Mouse (Mus musculus) thymus, adult 2 months (tissue): ENCODE data around the gene Tspan32. TPM values are rescaled to one million over a fixed set of nuclear protein-coding genes. Genes with fewer than 3 reads are reported as not detected.

Experiments used
- DNase-seq: peaks from one replicate; pipeline ENCODE4 v3.0.0; 2021
- H3K27ac ChIP-seq: fragments of 200-500 bp; 2 replicates; pipeline ENCODE4 v1.5.1; 2012; ENCODE audit warnings: low read length, control low read depth; ENCODE audit not compliant: control insufficient read depth, insufficient read depth
- H3K27me3 ChIP-seq: fragments of 200-500 bp; 2 replicates; pipeline ENCODE4 v1.6.1; 2012; ENCODE audit warnings: mild to moderate bottlenecking, low read length, moderate library complexity, mixed read lengths; ENCODE audit not compliant: control insufficient read depth, insufficient read depth
- H3K36me3 ChIP-seq: fragments of 200-500 bp; 2 replicates; pipeline ENCODE4 v1.6.1; 2012; ENCODE audit warnings: mild to moderate bottlenecking, low read length, moderate library complexity; ENCODE audit not compliant: control insufficient read depth, insufficient read depth
- H3K4me1 ChIP-seq: fragments of 200-500 bp; replicated peaks from 2 replicates; pipeline ENCODE4 v1.6.1; 2012; ENCODE audit warnings: low read length; ENCODE audit not compliant: control insufficient read depth, insufficient read depth
- H3K4me3 ChIP-seq: fragments of 200-500 bp; 2 replicates; pipeline ENCODE4 v1.5.1; 2012; ENCODE audit warnings: mild to moderate bottlenecking, low read length, control low read depth, moderate library complexity; ENCODE audit not compliant: control insufficient read depth, insufficient read depth
- CTCF ChIP-seq: fragments of 200-500 bp; IDR thresholded peaks from 2 replicates; pipeline ENCODE4 v1.5.1; 2012; ENCODE audit warnings: mild to moderate bottlenecking, control low read depth, low read length, moderate library complexity, borderline replicate concordance; ENCODE audit not compliant: control insufficient read depth, poor library complexity, insufficient read depth; ENCODE audit errors: extremely low read depth
- POLR2A ChIP-seq: fragments of 200-500 bp; IDR thresholded peaks from 2 replicates; pipeline ENCODE4 v1.6.1; 2012; ENCODE audit warnings: mild to moderate bottlenecking, low read length, control low read depth, moderate library complexity; ENCODE audit not compliant: control insufficient read depth, poor library complexity, insufficient read depth; ENCODE audit errors: extremely low read depth
- WGBS: fragments of 180-500 bp; shearing (Covaris S2); methylation state at CpG from one replicate; pipeline ENCODE4 v1.1.7; 2018; 5-methylcytosine and 5-hydroxymethylcytosine counted together
- polyA plus RNA-seq: library from polyadenylated mRNA; depleted of rRNA; stranded (reverse); fragments of >200 nt; gene quantifications from 2 replicates; pipeline ENCODE4 v1.2.3, GENCODE M21; 2012

Tspan32 gene
- polyA plus RNA-seq, 1 experiment, result 92.3 TPM

- H3K4me1 ChIP-seq, result no peaks in the 10 kb centered on the region
- H3K4me3 ChIP-seq, result no peak overlapping the region
- H3K36me3 ChIP-seq, result no peaks in the 10 kb centered on the region
- no peak for DNase-seq
- no peak for TF ChIP-seq POLR2A
- no peak for TF ChIP-seq CTCF
- WGBS, result 94% methylated on average over 4 of the region's 4 CpGs
- H3K27ac ChIP-seq, result no peak overlapping the region
- H3K27me3 ChIP-seq, result no peaks in the 10 kb centered on the region
Observed at GRCm38 (mm10) chr7:143017181-143017580, 12.3 kb downstream of the Tspan32 start.

- TF ChIP-seq POLR2A (no peak), CTCF (no peak)
- Histone ChIP-seq H3K36me3 (no peaks in the 10 kb centered on the region), H3K4me3 (no peak overlapping the region), H3K4me1 (no peaks in the 10 kb centered on the region), H3K27me3 (no peaks in the 10 kb centered on the region), H3K27ac (no peak overlapping the region)
- no peak for DNase-seq
Observed at GRCm38 (mm10) chr7:143020040-143020439, 15.2 kb downstream of the Tspan32 start.

- Histone ChIP-seq H3K27ac (no peak overlapping the region), H3K4me3 (no peak overlapping the region), H3K4me1 (no peaks in the 10 kb centered on the region), H3K36me3 (no peaks in the 10 kb centered on the region), H3K27me3 (no peaks in the 10 kb centered on the region)
- DNase-seq, result no peak
- WGBS, result 92% methylated on average over 3 of the region's 3 CpGs
- TF ChIP-seq CTCF (no peak), POLR2A (no peak)
Observed at GRCm38 (mm10) chr7:143020764-143021163, 15.9 kb downstream of the Tspan32 start.

GRCm38 (mm10) chr7:143021356-143022164 is 16.7 kb downstream of the Tspan32 start:
- Histone ChIP-seq H3K4me1 (no peaks in the 10 kb centered on the region), H3K4me3 (no peak overlapping the region), H3K36me3 (no peaks in the 10 kb centered on the region), H3K27ac (no peak overlapping the region), H3K27me3 (no peaks in the 10 kb centered on the region)
- DNase-seq, result no peak
- 65% methylated on average over 5 of the region's 5 CpGs for WGBS
- no peak for TF ChIP-seq CTCF
- TF ChIP-seq POLR2A, result no peak

- 52% methylated on average over 2 of the region's 2 CpGs for WGBS
- TF ChIP-seq CTCF, result no peak
- TF ChIP-seq POLR2A, result no peak
- Histone ChIP-seq H3K27ac (no peak overlapping the region), H3K4me3 (no peak overlapping the region), H3K36me3 (no peaks in the 10 kb centered on the region), H3K27me3 (no peaks in the 10 kb centered on the region), H3K4me1 (no peaks in the 10 kb centered on the region)
- no peak for DNase-seq
Observed at GRCm38 (mm10) chr7:143023499-143023898, 18.7 kb downstream of the Tspan32 start.

GRCm38 (mm10) chr7:143024293-143024692 is 19.4 kb downstream of the Tspan32 start:
- no peaks in the 10 kb centered on the region for H3K27me3 ChIP-seq
- no peak overlapping the region for H3K4me3 ChIP-seq
- no peaks in the 10 kb centered on the region for H3K36me3 ChIP-seq
- H3K4me1 ChIP-seq, result no peaks in the 10 kb centered on the region
- WGBS, result 78% methylated on average over 1 of the region's 1 CpGs
- DNase-seq, result no peak
- no peak for TF ChIP-seq POLR2A
- TF ChIP-seq CTCF, result no peak
- H3K27ac ChIP-seq, result no peak overlapping the region
